ENCODE assay signal across 8 mouse cellular contexts in the genomic region with DNA sequence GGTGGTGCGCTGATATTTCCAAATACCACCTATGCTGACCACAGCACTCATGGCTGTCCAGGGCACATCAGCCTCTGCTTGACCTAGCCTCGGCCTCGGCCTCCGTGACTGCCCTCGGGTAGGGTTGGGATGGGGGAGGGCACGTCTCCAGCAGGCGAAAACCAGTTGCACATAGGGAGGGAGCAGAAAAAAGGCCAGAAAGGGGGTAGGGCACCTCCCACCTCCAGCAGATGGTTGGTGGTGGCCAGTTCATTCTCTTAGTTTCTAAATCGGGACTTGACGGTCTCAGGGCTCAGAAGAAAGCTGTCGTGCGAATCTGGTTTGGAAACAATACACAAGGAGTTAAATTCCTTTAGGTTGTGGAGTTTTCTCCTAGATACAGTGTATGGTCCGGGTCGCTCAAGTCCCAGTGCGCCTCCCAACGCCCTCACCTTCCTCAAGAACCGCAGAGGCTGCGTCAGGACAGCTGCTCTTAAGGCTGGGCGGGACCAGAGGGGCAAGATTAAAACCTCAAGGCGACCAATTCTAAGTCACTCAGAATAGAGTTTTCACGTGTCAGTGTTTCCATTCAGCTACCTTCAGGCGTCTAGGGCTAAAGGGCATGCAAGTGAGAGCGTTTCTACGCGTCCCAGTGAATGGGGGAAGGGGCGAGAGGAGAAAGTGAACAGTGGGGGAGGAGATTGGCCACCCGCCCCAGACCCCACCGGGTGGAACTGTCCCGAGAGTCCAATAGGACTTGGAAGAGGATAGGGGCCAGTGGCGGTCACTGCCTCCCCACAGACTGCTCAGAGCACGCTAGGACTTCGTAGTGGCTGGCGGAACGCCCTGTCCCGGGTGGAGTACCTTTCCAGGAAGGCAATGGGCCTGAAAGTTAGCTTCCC. TPM values are rescaled to one million over a fixed set of nuclear protein-coding genes. Genes with fewer than 3 reads are reported as not detected.
DNase-seq lines count a peak whose midpoint lies in the region; ATAC-seq and TF ChIP-seq lines count a peak whose summit lies in the region.

No protein-coding gene starts in this region.

- DNase-seq in layer of hippocampus, adult 11-12 months (ENCODE audit: low spot score), result peak; percentile 39
- no peak for DNase-seq in layer of hippocampus, adult 9-10 months (ENCODE audit: low spot score)
- no peak for DNase-seq in embryonic facial prominence, embryonic 14.5 days (ENCODE audit: low spot score)
- DNase-seq in layer of hippocampus, adult 9-11 months, result peak; percentile 38
- DNase-seq in midbrain, postnatal 0 days (ENCODE audit: low spot score), result peak; percentile 62
- no peak for DNase-seq in ovary, adult 18-20 months (ENCODE audit: low spot score)
- DNase-seq in gastrocnemius, adult 8-10 months (ENCODE audit: low spot score in 2 of 2), result no peak
- no peak for DNase-seq in thymus, postnatal 10 days (ENCODE audit: low spot score in 2 of 2)

- 0 out of 2 replicates have a peak, but pooled peaks cover 9% of the 10 kb centered on the region for H3K4me1 ChIP-seq in embryonic facial prominence, embryonic 14.5 days (ENCODE audit: control insufficient read depth, insufficient read depth, low read length)
- peaks cover 5% of the 10 kb centered on the region; the same call in 1 of the 2 replicates for H3K4me1 ChIP-seq in midbrain, postnatal 0 days (ENCODE audit: insufficient read depth, low read length)

- H3K9me3 ChIP-seq in embryonic facial prominence, embryonic 14.5 days (ENCODE audit: control insufficient read depth, low read length), result no peaks in the 10 kb centered on the region
- H3K9me3 ChIP-seq in midbrain, postnatal 0 days (ENCODE audit: low read length), result no peaks in the 10 kb centered on the region

- H3K4me2 ChIP-seq in embryonic facial prominence, embryonic 14.5 days (ENCODE audit: low read depth, low read length), result peak overlapping the region; percentile 50
- peak overlapping the region; percentile 86 for H3K4me2 ChIP-seq in midbrain, postnatal 0 days (ENCODE audit: low read depth, low read length, poor library complexity, severe bottlenecking)

- no peak for TF ChIP-seq CTCF in midbrain, postnatal 0 days (IDR thresholded peaks at IDR 0.05)

- H3K27ac ChIP-seq in embryonic facial prominence, embryonic 14.5 days (replicated peaks; ENCODE audit: low read depth, low read length), result no peak overlapping the region
- H3K27ac ChIP-seq in midbrain, postnatal 0 days (ENCODE audit: low read depth, low read length), result peak overlapping the region; percentile 64; the same call in 1 of the 2 replicates

- H3K36me3 ChIP-seq in embryonic facial prominence, embryonic 14.5 days (ENCODE audit: control insufficient read depth, insufficient read depth, low read length), result no peaks in the 10 kb centered on the region
- no peaks in the 10 kb centered on the region for H3K36me3 ChIP-seq in midbrain, postnatal 0 days (ENCODE audit: insufficient read depth, low read length)

- 2% methylated on average over 28 of the region's 34 CpGs for WGBS in embryonic facial prominence, embryonic 14.5 days
- WGBS in midbrain, postnatal 0 days, result 6% methylated on average over 33 of the region's 34 CpGs

- peak overlapping the region; percentile 31 for H3K4me3 ChIP-seq in embryonic facial prominence, embryonic 14.5 days (ENCODE audit: low read depth, low read length)
- peak overlapping the region; percentile 47 for H3K4me3 ChIP-seq in midbrain, postnatal 0 days (ENCODE audit: low read depth, low read length)

- H3K9ac ChIP-seq in embryonic facial prominence, embryonic 14.5 days (ENCODE audit: low read depth, low read length), result no peak overlapping the region
- peak overlapping the region; percentile 42; the same call in 1 of the 2 replicates for H3K9ac ChIP-seq in midbrain, postnatal 0 days (replicated peaks; ENCODE audit: low read length, poor library complexity, severe bottlenecking)

- peaks cover 88% of the 10 kb centered on the region for H3K27me3 ChIP-seq in embryonic facial prominence, embryonic 14.5 days (replicated peaks; ENCODE audit: control insufficient read depth, insufficient read depth, low read length)
- no peaks in the 10 kb centered on the region for H3K27me3 ChIP-seq in midbrain, postnatal 0 days (ENCODE audit: insufficient read depth, low read length)

- ATAC-seq in embryonic facial prominence, embryonic 14.5 days (ENCODE audit: low read depth), result no peak
- peak; percentile 73 for ATAC-seq in midbrain, postnatal 0 days (ENCODE audit: low FRiP score)

RNA-seq across cellular contexts. Expression of gene Pou3f2, which starts 9.3 kb away (rescaled TPM):
- 0.13 and 0.17 TPM in 2 replicates for polyA plus RNA-seq in embryonic facial prominence, embryonic 14.5 days (2014; fragmentation: Nextera tagmentation; extraction: Ambion mirVana)
- 36.4 and 37.5 TPM in 2 replicates for total RNA-seq in midbrain, postnatal 0 days (2014; rRNA removed)
- polyA plus RNA-seq in midbrain, postnatal 0 days (2015; fragmentation: Nextera tagmentation; extraction: Ambion mirVana), result 17.4 and 19.3 TPM in 2 replicates
- not detected for total RNA-seq in gastrocnemius, adult 8-10 months (2022)

Comparison
In these comparisons a context has a peak if more than half of its experiments do, and no peak if none do; other contexts are left out.
1. DNase-seq: peak in layer of hippocampus, adult 11-12 months (single experiment), layer of hippocampus, adult 9-11 months (single experiment) and midbrain, postnatal 0 days (single experiment); none in layer of hippocampus, adult 9-10 months (single experiment), embryonic facial prominence, embryonic 14.5 days (single experiment), ovary, adult 18-20 months (single experiment), gastrocnemius, adult 8-10 months (0 of 2) and thymus, postnatal 10 days (0 of 2).
2. RNA of gene Pou3f2, which starts 9.3 kb away (total RNA-seq): 36.4 to 37.5 TPM in midbrain, postnatal 0 days; not detected in gastrocnemius, adult 8-10 months; every median in the first group is over 10 times any median in the second.